Mouse (Mus musculus): ENCODE measurements around the gene Trabd2b.

The Trabd2b gene

DNA sequence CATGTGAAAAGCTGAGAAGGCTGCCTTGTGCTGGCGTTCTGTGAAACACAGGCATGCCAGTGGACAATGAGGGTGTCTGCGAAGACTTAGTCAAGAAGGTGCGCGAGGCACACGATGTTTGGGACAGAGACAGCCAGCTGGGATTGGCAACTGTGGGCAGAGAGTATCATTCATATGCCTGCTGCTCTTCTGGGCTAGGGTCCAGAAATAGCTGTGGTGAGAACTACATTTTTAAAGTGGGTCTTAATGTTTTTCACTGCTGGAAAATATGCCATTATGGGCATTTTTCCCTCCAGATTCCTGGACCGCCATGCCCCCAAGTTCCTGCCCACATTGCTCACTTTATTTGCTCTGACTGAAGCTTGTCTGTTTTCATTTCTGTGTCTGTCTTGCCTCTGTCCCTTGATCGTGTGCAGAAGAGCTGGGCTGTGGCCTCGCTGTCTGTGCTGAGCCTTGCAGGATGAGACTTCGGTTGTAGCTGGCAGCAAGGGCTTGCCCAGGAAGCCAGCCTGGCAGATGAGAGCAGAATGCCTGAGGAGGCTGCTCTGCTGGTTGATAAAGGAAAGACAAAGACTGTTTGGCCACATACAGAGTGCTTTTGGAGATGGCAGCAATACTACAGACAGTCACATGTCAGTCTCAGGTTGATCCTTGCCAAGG lies 42.0 kb downstream of the Trabd2b start:
- no peak for DNase-seq

DNA sequence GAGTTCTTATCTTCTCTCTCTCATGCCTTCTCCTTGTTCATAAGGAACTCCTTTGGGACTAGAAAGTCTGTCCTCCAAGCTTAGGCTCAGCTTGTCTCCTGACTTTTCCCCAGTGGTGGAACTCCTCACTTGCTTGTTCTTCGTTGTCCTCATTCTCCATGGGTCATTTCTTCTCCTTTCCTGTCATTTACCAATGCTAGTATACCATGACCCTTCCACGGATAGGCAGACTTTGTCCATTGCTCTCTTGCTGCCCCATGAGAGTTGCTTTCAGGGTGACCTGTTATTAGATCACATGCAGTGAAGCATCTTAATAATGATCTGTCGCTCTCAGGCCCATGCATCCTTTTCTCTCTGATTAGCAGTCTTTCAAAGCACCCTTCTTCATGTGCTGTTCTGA lies 46.6 kb downstream of the Trabd2b start:
- DNase-seq = peak; percentile 20 to 35

DNA sequence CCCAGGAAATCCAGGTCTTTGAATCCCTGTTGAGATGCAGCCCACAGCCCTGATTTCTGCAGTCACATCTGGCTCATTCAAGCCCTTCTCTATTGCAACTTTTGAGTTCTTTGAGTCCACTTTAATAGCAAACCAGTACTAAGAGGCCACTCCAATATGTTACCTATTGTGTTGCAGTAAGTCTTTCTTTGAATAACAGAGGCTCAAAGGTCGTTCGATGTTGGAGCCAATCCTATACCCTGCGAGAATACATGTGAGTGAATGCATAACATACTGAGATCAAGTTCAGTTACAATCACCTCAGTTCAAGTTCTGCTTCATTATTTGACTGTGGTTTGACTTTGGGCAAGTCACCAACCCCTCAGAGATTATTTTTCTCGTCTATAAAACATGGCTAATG lies 47.5 kb downstream of the Trabd2b start:
- DNase-seq = peak; percentile 47 to 68

DNA sequence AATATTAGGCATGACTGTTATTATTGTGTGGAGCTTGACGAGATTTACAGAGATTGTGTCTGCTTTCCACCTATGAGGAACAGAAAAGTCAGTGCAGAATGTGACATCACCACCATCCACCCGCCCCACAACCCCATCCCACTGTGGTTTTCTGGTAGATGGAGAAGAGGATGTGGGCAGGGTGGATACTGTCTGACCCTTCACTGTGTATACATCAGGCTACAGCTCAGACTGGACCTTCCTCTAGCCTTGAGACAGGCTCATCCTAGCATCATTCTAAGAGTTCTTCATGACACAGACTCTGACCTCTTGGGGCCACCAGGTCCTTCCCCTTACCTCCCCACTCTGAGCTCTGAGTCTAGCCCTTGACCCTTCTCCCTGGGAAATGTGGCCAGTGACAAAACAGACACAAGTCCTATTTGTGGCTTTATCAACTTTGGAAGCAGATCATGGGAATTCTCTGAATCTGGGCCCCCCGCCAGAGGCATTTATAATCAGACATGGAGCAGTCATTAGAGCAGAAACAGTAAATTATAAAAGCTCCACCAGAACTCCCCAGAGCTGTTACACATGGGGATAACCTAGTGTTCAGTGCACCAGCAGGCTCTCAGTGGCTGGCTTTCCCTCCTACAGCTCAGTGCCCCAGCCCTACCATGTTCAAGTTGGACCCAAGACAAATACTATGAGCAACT lies 48.1 kb downstream of the Trabd2b start:
- peak; percentile 29 to 61 for DNase-seq

DNA sequence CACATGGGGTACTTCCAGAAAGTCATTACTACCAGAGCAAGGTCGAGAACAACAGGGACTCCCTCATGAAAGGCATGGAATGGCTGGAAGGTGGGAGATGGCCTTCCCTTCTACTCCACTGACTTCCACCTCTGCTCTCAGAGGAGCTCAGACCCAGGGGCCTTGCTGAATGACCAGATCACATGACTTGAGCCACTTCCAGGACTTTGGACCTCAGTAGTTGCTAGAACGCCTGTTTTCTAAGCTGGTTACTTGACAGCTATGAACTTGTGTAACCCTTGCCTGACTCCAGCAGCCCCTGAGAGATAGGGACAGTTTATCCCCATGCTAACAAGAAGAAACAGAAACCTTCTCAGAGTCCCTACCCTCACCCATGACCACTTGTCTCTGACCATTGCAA lies 50.6 kb downstream of the Trabd2b start:
- peak; percentile 86 to 89 for DNase-seq

DNA sequence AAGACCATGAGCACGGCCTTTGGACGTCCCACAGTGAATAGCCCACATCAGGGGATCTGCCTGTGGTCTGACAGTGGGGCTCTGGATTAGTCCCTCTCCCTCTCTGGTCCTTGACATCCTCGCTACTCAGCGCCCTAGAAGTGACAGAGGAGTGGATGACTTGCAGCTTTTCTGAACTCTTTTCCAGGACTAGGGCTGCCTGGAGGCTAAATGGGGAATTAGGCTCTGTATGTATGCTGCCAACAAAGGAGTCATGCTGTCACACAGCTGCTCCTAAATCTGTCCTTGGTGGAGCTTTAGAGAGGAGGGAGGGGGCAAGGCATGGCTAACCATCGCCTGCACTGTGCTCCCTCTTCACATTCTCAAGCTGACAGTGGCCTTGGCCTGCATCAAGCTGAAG lies 53.1 kb downstream of the Trabd2b start:
- DNase-seq = no peak

DNA sequence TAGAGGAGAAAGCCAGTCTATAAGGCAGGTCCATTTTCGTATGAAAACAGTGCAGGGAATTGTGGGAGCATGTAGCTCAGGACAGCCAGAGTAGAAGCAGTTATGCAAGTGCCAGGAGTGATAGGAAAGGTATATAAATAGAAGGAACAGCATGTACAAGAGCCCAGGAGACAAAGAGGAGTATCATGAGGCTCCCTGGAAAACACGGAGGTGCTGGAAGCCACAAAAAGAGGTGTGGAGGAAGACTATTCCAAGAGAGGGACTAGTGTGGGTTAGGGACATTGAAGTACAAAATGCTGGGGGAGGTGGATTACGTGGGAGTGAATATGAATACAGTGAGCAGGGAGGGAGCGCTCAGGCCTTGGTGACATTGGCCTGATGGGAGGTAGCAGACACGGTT lies 53.9 kb downstream of the Trabd2b start:
- DNase-seq = no peak

DNA sequence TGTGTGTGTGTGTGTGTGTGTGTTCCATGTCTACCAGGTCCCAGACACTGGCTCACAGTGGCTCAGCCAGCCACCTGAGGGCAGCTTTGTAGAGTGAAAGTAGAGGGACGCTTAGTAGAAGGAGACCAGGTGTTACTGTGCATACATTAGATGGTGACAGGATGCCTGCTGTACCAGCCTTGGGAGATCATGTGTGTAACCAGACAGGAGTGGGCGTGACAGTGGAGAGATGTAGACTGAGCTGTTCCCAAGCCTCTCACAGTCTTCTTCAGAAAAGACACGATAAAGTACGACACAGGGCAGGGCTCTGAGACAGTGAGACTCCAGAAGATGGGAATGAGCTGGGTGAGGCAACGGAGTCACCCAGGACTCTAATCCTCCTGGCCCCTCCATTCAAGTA lies 54.6 kb downstream of the Trabd2b start:
- no peak for DNase-seq

DNA sequence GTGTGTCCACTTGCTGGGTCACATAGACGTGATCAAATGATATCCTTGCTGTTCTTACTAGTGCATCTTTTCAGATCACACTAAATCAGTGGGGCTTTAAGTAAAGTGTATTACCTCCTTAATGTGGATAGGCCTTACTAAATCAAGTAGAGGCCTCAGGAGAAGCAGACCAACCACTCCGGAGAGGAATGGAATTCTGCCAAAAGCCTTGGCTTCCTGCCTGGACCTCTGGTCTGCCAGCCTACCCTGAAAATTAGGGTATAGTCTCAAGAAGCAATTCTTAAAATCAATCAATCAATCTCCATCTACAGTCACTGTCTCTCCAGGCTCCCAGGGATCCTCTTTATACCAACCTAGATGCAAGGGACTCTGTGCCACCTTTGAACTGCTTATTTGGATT lies 59.1 kb downstream of the Trabd2b start:
- DNase-seq = peak; percentile 48 to 78

DNA sequence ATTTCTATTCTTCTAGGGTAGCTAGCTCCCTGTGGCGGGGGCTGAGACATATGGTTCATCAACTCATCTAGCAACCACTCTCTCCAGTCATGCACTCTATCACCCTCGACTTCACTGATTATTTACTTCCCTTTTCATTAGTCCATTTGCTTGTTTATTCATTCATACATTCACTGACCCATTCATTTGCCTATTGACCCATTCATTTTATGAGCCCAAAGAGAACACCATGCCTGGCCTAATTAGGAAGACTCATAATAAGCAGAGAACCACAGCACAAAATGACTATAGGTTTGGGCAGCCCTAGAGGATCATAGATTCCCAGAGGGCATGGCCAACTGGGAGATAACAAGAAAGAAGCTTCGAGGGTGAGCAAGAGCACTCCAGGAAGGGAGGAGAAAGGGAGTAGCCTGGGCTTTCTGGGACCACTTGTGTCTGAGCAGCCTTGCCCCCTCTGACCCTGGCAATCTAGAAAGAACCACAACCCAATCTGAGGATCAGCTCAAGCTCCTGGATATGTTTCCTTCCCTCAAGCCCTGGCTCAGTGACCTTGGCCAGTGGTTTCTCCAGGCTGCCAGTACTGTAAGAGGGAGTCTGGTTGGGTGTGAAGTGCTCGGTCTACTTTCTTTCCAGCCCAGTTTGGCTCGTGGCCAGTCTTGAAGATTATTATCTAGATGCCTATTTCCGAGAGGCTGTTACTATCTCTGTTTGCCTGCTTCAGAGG lies 61.0 kb downstream of the Trabd2b start:
- DNase-seq = peak; percentile 65 to 71

DNA sequence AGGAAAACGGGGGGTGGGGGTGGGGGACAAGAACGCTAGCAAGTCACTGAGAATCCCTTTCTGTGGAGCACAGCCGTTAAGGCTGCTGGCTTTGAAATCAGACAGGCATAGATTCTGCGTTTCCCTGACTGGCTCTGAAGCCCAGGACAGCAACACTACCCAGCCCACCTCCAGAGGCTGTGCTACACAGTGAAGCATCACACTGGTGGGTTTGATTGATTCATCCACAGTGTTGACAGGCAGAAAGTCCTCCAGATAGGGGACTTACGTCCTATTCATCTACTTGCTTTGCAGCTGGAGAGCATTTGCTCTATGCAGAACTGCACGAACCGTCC lies 61.5 kb downstream of the Trabd2b start:
- DNase-seq = no peak

DNA sequence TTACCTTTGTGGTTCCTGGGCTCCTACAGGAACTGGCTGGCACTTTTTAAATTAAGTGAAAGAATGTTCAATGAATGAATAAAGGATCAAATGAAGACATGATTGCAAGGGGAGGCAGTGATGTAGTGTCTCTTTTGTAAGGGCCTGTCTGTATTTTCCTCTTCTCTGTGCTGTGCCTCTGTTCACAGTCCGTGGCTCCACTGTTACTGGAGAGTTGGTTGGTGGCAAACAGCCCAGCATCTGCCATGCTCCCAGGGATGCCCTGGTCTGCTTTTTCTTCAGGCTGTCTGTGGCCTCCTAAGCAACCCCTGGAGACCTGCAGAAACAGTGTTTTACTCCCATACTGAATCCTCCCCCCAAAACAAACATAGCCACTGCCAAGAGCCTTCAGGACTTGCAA lies 63.4 kb downstream of the Trabd2b start:
- no peak for DNase-seq

DNA sequence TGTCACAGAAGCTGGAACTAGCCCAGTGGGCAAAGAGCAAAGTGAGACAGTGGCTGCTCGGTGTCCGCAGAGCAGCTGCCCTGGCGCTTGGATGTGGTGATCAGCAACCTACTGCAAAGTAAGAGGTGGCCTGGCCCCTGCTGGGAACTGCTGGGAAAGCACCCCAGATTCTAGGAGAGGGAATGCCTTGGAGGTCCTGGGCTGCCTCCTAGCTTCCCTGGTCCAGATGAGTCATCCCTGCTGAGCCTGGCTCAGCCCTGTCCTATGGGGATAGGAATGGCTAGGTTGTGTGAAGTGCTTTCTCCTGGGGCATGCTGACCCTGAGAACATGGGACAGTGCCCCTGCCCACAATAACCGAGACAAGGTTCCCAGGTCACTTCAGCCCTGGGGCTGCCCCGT lies 65.6 kb downstream of the Trabd2b start:
- peak; percentile 72 to 77 for DNase-seq

DNA sequence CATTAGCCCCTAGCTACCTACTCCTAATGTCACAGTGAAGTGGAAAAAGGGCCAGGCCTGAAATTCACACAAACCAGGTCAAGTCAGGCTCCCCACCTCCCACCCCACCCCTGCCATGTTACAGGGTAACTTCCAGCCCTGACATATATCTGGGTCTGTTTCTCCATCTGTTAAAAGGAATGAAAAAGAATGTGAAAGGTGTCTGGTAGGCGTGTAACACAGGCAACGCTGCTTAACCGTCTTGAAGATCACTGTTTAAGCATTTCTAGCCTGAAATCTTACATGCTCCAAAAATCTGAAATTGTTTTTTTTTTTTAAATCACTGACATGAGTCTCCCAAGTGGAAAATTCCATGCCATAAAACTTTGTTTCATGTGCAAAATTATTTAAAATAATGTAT lies 69.8 kb downstream of the Trabd2b start:
- DNase-seq = no peak

DNA sequence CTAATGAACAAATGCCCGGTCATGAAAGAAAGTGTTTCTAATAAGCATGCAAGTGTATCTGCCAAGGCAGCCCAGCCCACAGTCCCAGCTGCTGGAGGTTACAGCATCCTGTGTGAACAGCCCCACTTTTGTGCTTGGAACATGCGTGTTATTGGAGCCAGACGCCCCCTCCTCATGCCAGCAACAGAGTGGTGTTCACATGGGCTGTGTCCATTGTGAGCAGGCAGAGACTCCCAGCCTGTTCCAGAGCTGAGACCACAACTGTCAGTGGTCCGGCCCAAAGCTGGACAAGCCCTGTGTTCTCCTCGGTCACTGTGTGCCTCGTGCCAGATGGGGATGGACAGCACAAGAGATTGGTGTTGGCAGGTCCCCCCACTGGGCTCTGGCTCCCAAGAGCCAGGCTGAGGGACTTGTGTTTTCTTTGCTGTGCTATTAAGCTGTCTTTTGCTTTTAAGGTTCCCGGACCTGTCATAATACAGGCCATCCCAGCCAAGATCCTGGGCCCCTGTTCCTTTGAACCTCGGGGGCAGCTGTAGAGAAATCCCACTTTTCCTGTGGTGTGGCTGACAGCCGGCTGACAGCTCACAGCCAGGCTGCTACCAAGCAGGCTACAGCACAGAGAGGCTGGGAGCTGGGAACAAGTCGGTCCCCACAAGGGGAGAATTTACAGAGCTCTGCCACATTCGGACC lies 70.7 kb downstream of the Trabd2b start:
- DNase-seq = no peak

DNA sequence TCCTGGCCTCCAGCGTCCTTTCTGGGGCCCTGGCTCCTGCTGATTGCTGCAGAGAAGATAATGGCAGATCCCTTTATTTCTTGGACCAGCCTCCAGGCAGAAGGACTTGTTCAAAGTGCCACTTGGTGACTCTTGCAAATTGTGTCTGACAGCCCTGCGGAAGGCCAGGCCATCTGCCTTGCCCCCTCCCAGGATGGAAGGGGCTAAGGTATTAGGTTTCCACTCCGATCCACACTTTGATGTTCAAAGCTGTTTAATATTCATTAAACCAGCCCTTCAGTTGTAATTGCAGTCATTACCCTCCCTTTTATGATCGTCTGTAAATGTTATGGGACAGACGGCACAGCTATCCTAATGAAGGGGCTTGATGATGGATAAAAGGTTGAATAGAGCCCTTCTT lies 75.0 kb downstream of the Trabd2b start:
- DNase-seq = no peak

DNA sequence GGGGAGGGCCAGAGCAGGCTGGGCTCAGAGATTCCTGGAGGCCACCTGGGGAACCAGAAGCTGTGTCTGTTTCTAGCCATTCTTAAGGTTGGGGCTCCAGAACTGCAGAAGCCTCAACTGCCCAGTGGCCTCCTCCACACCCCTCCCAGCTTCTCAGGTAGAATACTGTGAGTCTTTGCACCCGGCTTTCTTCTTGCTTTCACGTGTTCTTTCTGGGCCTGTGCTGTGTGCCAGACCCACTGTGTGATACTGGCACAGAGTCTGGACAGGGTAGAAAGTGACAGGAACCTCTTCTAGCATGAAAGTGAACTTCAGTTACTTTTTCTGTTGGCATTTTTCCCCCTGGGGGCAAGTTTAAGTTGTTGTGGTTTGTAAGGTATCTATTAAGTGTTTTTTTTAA lies 77.6 kb downstream of the Trabd2b start:
- DNase-seq = no peak

DNA sequence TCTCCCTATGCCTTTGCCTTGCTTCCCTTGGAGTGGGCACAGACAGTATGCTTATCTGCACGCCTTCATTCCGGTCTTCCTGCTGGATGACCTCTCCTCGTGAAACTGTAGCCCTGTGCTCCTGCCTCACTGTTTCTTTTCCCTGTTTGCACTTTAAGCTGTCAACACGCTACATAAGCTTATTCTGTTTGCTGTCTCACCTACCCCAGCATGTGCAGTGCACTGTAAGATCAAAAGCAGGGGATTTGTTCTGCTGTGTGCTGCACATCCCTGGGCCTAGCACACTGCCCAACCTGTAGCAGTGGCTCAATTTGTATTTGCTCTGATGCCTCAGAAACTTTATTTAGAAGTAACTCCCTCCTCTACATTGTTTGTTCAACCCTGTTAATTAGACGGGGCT lies 79.5 kb downstream of the Trabd2b start:
- no peak for DNase-seq

DNA sequence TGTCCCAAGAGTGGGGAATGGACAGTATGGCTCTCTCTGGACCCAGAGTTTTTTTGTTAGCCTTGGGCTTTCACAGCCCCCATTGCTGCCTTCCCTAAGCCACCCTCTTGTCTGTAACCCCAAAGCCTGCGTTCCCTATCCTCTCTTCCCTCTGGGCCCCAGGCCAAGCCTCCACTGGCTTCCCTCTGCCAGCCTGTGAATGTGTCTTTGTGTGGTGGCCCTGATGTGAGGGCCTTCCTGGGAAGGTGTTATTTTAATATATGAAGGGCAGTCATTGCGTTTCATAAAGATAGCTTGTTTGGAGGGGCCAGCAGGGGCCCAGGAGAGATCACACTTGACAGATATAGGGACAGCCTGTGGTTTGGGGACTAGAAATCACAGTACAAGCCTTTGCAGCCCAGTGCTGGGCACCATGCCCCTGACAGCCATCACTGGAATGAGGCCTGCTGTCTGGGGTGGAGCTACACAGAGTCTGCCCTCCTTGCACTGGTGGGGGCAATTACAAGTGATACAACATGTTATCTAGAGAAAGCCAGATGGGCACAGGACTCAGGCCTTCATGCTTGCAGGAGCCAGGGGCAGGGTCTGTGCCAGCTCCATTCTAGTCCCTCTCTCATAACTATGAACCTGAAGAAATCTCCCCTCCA lies 80.5 kb downstream of the Trabd2b start:
- DNase-seq = no peak

DNA sequence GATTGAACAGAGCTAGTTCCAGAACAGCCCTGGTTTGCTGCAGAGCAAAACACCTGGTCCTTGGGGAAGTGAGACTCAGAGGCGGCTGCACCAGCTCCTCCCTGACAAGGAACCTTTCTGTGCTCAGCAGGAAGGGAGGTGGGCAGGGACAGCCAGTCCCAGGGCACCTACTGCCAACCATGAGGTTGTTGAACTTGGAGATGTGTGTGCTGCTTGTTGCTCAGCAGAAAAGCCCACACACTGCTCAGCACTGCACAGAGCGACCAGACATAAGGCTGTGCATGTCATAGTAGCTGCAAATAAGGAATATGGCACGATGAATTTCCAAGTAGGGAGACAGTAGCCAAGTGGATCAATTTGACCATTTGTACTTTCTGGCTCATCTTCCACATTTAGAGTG lies 81.2 kb downstream of the Trabd2b start:
- DNase-seq = no peak

DNA sequence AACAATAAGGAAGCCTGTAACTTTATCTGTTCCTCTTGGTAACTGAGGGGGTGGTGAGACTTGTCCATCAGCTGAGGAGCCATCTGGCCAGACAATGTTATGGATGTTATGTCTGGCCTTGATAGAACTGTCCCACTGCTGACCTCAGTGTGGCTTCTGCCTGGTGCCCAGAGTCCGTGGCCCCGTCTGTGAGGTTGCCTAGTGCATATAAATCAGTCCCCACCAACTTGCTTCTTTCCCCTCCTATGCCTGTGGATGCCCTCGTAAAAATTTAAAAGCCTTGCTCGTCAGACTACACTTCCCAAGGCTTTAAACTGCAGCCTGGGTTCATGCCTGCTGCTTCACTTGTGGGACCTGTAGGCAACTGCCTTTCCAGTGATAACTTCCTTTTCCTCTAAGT lies 85.6 kb downstream of the Trabd2b start:
- no peak for DNase-seq

DNA sequence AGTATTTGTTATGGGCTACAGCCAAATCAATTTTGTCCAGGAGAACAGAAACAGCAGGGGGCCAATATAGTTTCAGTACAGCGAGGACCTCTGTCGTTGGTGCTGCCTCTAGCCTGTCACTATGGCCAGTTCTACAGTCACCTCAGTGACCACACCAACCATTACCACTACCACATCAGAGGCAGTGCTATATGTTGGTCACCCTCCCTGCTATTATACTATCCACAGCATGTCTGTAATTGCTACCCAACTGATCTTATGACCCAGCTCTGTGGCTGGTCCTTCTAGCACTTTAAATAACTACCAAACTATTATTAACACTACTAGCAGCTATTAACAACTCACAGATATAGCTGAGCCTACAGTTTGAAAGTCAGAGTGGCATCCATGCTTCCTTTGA lies 87.5 kb downstream of the Trabd2b start:
- DNase-seq = no peak

Data from kidney, postnatal 36 days (tissue).